Mouse (Mus musculus) CH12.LX (cell line): ENCODE measurements around the gene Zfp1.

Experiments
- CHD1 ChIP-seq: IDR thresholded peaks from 2 replicates; pipeline ENCODE4 v1.6.1; 2012; ENCODE audit warnings: low read depth, low read length, improper control_type of control experiment, inconsistent platforms
- CHD2 ChIP-seq: IDR thresholded peaks from 2 replicates; pipeline ENCODE4 v1.6.1; 2011; ENCODE audit warnings: low read length, improper control_type of control experiment
- CTCF ChIP-seq, 2 experiments: IDR thresholded peaks in 1 of 2; conservative IDR thresholded peaks in 1 of 2; 2 replicates each; pipeline ENCODE4 v1.5.1; 2011 to 2012; ENCODE audit warnings: low read depth in 2 of 2, low read length in 2 of 2, improper control_type of control experiment in 1 of 2, inconsistent platforms in 1 of 2, mild to moderate bottlenecking in 1 of 2, moderate library complexity in 1 of 2
- JUN ChIP-seq: IDR thresholded peaks from 2 replicates; pipeline ENCODE4 v1.6.1; 2011; ENCODE audit warnings: low read depth, mild to moderate bottlenecking, low read length, improper control_type of control experiment, moderate library complexity; ENCODE audit not compliant: insufficient read depth
- KAT2A ChIP-seq: IDR thresholded peaks from 2 replicates; pipeline ENCODE4 v1.6.1; 2012; ENCODE audit warnings: low read length, improper control_type of control experiment, inconsistent platforms; ENCODE audit not compliant: insufficient replicate concordance
- MAX ChIP-seq: IDR thresholded peaks from 2 replicates; pipeline ENCODE4 v1.6.1; 2011; ENCODE audit warnings: low read length, improper control_type of control experiment
- NRF1 ChIP-seq: IDR thresholded peaks from 2 replicates; pipeline ENCODE4 v1.6.1; 2014; ENCODE audit warnings: low read depth, mild to moderate bottlenecking, inconsistent platforms, low read length, improper control_type of control experiment, moderate library complexity
- POLR2A ChIP-seq: IDR thresholded peaks from 2 replicates; pipeline ENCODE4 v1.6.1; 2011; ENCODE audit warnings: low read depth, mild to moderate bottlenecking, improper control_type of control experiment, low read length
- TCF12 ChIP-seq: IDR thresholded peaks from 2 replicates; pipeline ENCODE4 v1.6.1; 2014; ENCODE audit warnings: low read depth, mild to moderate bottlenecking, inconsistent platforms, low read length, improper control_type of control experiment
- UBTF ChIP-seq: IDR thresholded peaks from 2 replicates; pipeline ENCODE4 v1.6.1; 2012; ENCODE audit warnings: low read depth, mild to moderate bottlenecking, inconsistent platforms, low read length, improper control_type of control experiment, moderate library complexity

DNA sequence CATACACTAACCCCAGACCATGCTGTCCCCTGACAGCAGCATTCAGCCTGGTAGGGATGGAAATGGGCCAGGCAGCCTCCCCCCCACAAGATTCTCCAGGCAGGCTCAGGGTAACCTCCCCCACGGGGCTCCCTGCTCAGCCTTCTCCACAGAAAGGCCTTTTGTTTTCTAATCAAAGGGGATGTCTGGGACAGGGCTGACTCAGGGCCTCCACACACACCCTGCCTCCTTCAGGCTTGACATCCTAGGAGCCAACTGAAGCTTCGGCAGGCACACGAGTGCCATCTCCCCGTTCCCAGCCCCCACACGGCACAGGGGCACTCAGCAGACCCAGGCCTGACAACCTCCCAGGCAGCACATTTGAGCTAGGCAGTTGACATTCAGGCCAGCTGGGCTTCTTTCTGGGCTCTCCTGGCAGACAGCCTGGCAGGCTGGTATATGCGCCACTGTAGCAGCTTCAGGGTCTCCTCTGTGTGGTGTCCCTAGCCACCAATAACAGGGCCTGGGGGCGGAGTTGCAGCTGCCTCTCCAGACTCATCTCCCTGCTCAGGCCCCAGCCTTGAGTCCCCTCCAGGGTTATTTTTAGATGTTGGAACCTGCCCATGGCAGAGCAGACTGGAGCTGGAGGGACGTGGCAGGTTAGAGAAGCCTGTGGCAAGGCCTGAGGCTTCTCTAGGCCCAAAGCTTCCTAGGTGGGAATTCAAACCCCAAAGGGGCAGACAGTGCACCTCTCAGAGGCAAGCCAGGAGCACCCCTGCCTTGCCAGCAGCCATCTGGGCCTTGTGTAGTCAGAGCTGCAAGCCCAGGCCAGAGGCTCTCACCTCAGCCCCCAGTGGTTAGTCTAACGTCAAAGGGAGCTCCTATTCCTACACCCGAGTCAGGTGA is 73.6 kb downstream of the Zfp1 start:
- TF ChIP-seq CHD1, result no peak
- no peak for TF ChIP-seq CTCF (conservative IDR thresholded peaks at IDR 0.05 in 1 of 2, IDR thresholded peaks at IDR 0.05 in 1 of 2; ENCODE audit: low read depth in 2 of 2, low read length in 2 of 2)
- no peak for TF ChIP-seq NRF1
- TF ChIP-seq MAX, result no peak
- TF ChIP-seq JUN, result no peak
- TF ChIP-seq POLR2A, result no peak
- TF ChIP-seq KAT2A, result no peak
- no peak for TF ChIP-seq UBTF
- no peak for TF ChIP-seq CHD2
- no peak for TF ChIP-seq TCF12
